Mouse (Mus musculus) heart, postnatal 0 days (tissue): ENCODE data around the gene Zfp870. TPM values are rescaled to one million over a fixed set of nuclear protein-coding genes. Genes with fewer than 3 reads are reported as not detected.

Experiments
- ATAC-seq: fragments of 200-750 bp; cut with Nextera tagmentation; 2 replicates; pipeline ENCODE4 v1.8.0; 2017; ENCODE audit warnings: low read depth, moderate number of reproducible peaks, moderate library complexity; ENCODE audit not compliant: insufficient read depth
- DNase-seq: peaks from one replicate; pipeline ENCODE4 v3.0.0-alpha.2; 2016; ENCODE audit warnings: low spot score
- H3K27ac ChIP-seq: fragments of 300-500 bp; sonication (generic); 2 replicates; pipeline ENCODE4 v1.5.1; 2014; ENCODE audit warnings: low read depth, mild to moderate bottlenecking
- H3K27me3 ChIP-seq: fragments of 300-500 bp; sonication (generic); 2 replicates; pipeline ENCODE4 v1.6.1; 2014; ENCODE audit warnings: low read length, mixed read lengths; ENCODE audit not compliant: control insufficient read depth, insufficient read depth
- H3K36me3 ChIP-seq: fragments of 300-500 bp; sonication (generic); replicated peaks from 2 replicates; pipeline ENCODE4 v1.6.1; 2014; ENCODE audit warnings: low read length, mixed read lengths; ENCODE audit not compliant: control insufficient read depth, insufficient read depth
- H3K4me1 ChIP-seq: fragments of 300-500 bp; sonication (generic); 2 replicates; pipeline ENCODE4 v1.6.1; 2014; ENCODE audit warnings: antibody characterized with exemption; ENCODE audit not compliant: control insufficient read depth, insufficient read depth
- H3K4me2 ChIP-seq: fragments of 300-500 bp; sonication (generic); 2 replicates; pipeline ENCODE4 v1.6.1; 2014; ENCODE audit warnings: low read depth, mild to moderate bottlenecking, low read length, moderate library complexity
- H3K4me3 ChIP-seq: fragments of 300-500 bp; sonication (generic); 2 replicates; pipeline ENCODE4 v1.5.1; 2014; ENCODE audit warnings: low read depth, low read length
- H3K9ac ChIP-seq: fragments of 300-500 bp; sonication (generic); replicated peaks from 2 replicates; pipeline ENCODE4 v1.6.1; 2014; ENCODE audit warnings: low read depth, low read length, mixed read lengths
- H3K9me3 ChIP-seq: fragments of 300-500 bp; sonication (generic); replicated peaks from 2 replicates; pipeline ENCODE4 v1.6.1; 2016; ENCODE audit warnings: low read length; ENCODE audit not compliant: control insufficient read depth
- CTCF ChIP-seq: IDR thresholded peaks from 2 replicates; pipeline ENCODE4 v1.5.1; 2016; ENCODE audit warnings: antibody characterized with exemption, control low read depth, low read depth
- EP300 ChIP-seq: IDR thresholded peaks from 2 replicates; pipeline ENCODE4 v1.6.1; 2016; ENCODE audit warnings: antibody characterized with exemption, low read depth
- WGBS: fragments of 180-500 bp; shearing (Covaris S2); extraction: QIAGEN DNeasy Blood & Tissue Kit; methylation state at CpG from one replicate; pipeline ENCODE4 v1.1.7; 2014; 5-methylcytosine and 5-hydroxymethylcytosine counted together
- polyA plus RNA-seq: library from polyadenylated mRNA; unstranded; fragments of >200 nt; fragmentation: Nextera tagmentation; extraction: Ambion mirVana; gene quantifications from 2 replicates; pipeline ENCODE4 v1.2.1, GENCODE M21; 2015
- total RNA-seq: library from RNA; depleted of rRNA; stranded (reverse); fragments of >200 nt; gene quantifications from 2 replicates; pipeline ENCODE4 v1.2.3, GENCODE M21; 2014; ENCODE audit warnings: low replicate concordance

Zfp870 gene
- total and polyA plus RNA-seq, 2 experiments from 2014 or later: 5.0 to 5.9 TPM

DNA sequence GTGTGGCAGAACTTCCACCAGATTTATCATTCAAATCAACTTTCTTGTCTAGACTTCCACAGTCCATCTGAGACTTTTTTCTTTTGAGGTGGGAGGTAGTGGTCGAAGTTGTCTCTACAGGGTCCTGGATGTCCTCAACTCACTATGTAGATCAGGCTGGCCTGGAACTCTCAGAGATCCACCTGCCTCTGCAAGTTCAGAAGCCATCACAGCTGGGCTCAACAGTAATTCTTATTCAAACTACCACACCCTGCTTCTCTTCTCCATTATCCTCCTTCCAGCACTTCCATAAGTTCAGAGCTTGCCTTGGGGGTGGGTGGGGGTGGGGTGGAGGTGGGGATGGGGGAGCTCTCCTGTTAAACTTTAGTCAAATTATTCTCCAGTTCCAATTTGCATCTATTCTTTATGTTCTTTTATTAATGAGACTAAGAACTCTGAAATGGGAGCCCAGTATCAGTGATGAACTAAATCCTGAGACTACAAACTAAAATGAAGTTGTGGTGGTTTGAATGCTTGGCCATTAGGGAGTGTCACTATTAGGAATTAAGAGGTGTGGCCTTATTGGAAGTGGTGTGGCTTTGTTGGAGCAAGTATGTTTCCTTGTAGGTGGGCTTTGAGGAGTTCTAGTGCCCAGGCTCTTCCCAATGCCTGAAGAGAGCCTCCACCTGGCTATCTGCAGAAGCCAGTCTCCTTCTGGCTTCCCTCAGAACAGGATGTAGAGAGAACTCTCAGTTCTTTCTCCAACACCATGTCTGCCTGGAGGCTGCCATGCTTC is 10.5 kb upstream of the Zfp870 start:
- Histone ChIP-seq H3K4me2 (no peak overlapping the region), H3K27ac (no peak overlapping the region), H3K27me3 (no peaks in the 10 kb centered on the region), H3K9ac (no peak overlapping the region), H3K36me3 (no peaks in the 10 kb centered on the region), H3K4me3 (no peak overlapping the region), H3K4me1 (no peaks in the 10 kb centered on the region), H3K9me3 (no peaks in the 10 kb centered on the region)
- DNase-seq (no peak), ATAC-seq (no peak)
- WGBS: 48% methylated on average over 1 of the region's 1 CpGs
- no peak for TF ChIP-seq CTCF

DNA sequence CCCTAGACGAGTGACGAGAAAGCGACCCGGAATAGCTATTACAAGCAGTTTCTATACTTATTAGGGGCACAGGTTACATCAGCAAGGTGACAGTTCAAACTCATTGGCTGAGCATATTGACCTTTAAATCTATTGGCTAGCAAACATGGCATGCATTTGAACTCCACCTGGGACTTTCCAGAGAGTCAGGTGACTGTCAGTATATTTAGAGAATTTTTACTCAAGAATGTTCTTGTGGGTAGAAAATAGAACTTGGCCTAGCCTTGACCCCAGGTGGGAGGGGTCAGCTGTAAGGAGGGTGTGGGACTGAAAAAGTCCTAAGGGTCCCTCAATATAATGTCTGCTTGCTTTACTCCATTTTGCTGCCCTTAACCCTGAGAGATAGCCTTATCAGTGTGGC is 4.0 kb upstream of the Zfp870 start:
- Histone ChIP-seq H3K4me1 (peaks cover 3% of the 10 kb centered on the region), H3K27ac (no peak overlapping the region), H3K9me3 (no peaks in the 10 kb centered on the region), H3K9ac (no peak overlapping the region), H3K36me3 (no peaks in the 10 kb centered on the region), H3K27me3 (no peaks in the 10 kb centered on the region), H3K4me3 (no peak overlapping the region), H3K4me2 (no peak overlapping the region)
- WGBS: 88% methylated on average over 4 of the region's 4 CpGs
- ATAC-seq (no peak), DNase-seq (no peak)
- TF ChIP-seq CTCF: no peak
- TF ChIP-seq EP300: no peak

- no peak for ATAC-seq
Measured at GRCm38 (mm10) chr17:32893901-32894300, 2.5 kb upstream of the Zfp870 start.

DNA sequence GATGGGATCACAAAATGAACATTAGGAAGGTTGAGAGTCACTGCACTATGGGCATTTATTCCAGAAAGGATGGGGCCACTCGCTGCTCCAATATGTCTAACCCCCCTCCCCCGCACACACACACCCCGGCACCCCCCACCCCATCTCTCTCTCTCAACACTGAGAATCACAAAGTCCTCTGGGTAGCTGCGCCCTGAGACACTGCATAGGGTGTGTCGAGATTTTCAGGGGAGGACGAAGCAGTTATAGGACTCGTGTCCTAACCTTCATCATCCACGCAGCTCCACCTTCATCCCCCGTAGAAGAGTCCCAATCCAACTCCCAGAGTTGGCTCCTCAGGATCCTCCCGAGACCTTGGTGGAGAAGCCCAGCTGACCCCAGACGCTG is 597 bp downstream of the Zfp870 start:
- Histone ChIP-seq H3K36me3 (no peaks in the 10 kb centered on the region), H3K4me3 (peak overlapping the region; percentile 81), H3K9ac (peak overlapping the region; percentile 80), H3K9me3 (no peaks in the 10 kb centered on the region), H3K4me2 (peak overlapping the region; percentile 87), H3K27me3 (no peaks in the 10 kb centered on the region), H3K4me1 (peaks cover 6% of the 10 kb centered on the region), H3K27ac (peak overlapping the region; percentile 88)
- TF ChIP-seq CTCF (no peak), EP300 (no peak)
- 0 out of 2 replicates have a peak, but pooled peaks have one; percentile 7 for ATAC-seq
- peak; percentile 6 for DNase-seq
- whole genome bisulfite sequencing: 1% methylated on average over 11 of the region's 11 CpGs

More at GRCm38 (mm10) chr17:32893901-32894300, 2.5 kb upstream of the Zfp870 start:
- H3K27ac ChIP-seq: no peak overlapping the region
- TF ChIP-seq CTCF: no peak
- no peak for TF ChIP-seq EP300
- no peak overlapping the region for H3K4me3 ChIP-seq
- no peaks in the 10 kb centered on the region for H3K36me3 ChIP-seq
- H3K4me1 ChIP-seq: peaks cover 6% of the 10 kb centered on the region
- DNase-seq: no peak
- WGBS: 74% methylated on average over 3 of the region's 3 CpGs
- H3K27me3 ChIP-seq: no peaks in the 10 kb centered on the region
- no peak overlapping the region for H3K4me2 ChIP-seq
- no peaks in the 10 kb centered on the region for H3K9me3 ChIP-seq
- no peak overlapping the region for H3K9ac ChIP-seq

DNA sequence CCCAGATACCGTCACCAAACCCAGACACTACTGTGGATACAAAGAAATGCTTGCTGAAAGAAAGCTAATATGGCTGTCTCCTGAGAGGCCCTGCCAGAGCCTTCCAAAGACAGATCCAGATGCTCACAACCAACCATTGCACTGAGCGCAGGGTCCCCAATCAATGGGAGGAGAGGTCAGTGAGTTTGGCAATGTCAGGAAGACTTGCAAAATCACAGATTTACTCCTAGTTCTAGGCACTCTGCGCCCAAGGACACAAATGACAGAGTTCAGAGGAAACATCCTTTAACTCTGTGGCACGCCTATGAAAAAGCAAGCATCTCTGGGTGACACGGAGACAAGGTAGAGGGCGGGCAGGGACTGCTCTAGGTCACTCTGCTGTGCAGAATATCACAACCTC is 1.8 kb downstream of the Zfp870 start:
- no peak for TF ChIP-seq CTCF
- no peak for TF ChIP-seq EP300
- 87% methylated on average over 6 of the region's 6 CpGs for WGBS

More for the DNA sequence above, 1.8 kb downstream of the Zfp870 start:
- H3K36me3 ChIP-seq: peaks cover 8% of the 10 kb centered on the region; the same call in 1 of the 2 replicates
- no peaks in the 10 kb centered on the region for H3K27me3 ChIP-seq
- ATAC-seq (no peak), DNase-seq (no peak)
- no peak overlapping the region for H3K9ac ChIP-seq
- peaks cover 6% of the 10 kb centered on the region for H3K4me1 ChIP-seq
- H3K4me2 ChIP-seq: no peak overlapping the region
- H3K9me3 ChIP-seq: no peaks in the 10 kb centered on the region
- H3K4me3 ChIP-seq: no peak overlapping the region
- H3K27ac ChIP-seq: no peak overlapping the region
